Mouse (Mus musculus) bone marrow macrophage, adult 2 months (primary cell): ENCODE measurements around the gene Olfr1392.

ENCODE experiments used
- CTCF ChIP-seq: IDR thresholded peaks from 2 replicates; pipeline ENCODE4 v1.5.1; 2012; ENCODE audit warnings: low read depth, mild to moderate bottlenecking, low read length, moderate library complexity
- POLR2A ChIP-seq: IDR thresholded peaks from 2 replicates; pipeline ENCODE4 v1.6.1; 2012; ENCODE audit warnings: mild to moderate bottlenecking, low read depth, low read length, borderline replicate concordance

DNA sequence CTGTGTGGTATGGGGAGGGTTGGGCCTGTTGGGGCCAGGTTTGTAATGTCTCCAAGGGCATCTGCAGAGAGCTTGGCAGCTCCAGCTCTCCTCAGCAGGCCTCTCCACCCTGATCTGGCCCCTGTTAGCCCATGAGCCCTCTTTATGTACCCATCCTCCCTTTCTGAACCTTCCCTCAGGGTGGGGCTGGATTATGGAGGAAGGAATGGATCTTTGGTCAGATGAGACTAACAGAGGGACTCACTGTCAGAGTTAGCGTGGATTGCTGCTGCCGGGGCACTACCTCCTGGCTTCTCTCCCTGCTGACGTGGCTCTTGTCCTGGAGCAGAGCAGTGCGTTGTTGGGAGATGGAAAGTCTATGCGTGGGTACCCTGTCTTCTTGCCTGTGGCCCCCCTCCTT lies 22.8 kb upstream of the Olfr1392 start:
- no peak for TF ChIP-seq POLR2A
- no peak for TF ChIP-seq CTCF
